Mouse (Mus musculus) gastrocnemius, adult 2 months (tissue): Measurements from ENCODE around the gene Wdr81. TPM values are rescaled to one million over a fixed set of nuclear protein-coding genes. Genes with fewer than 3 reads are reported as not detected.

Experiments
- DNase-seq: peaks from one replicate; pipeline ENCODE4 v3.0.0; 2022
- H3K27ac ChIP-seq: fragments of 200-600 bp; 2 replicates; pipeline ENCODE4 v1.8.1; 2022; ENCODE audit warnings: mild to moderate bottlenecking
- H3K4me3 ChIP-seq: fragments of 200-600 bp; 2 replicates; pipeline ENCODE4 v1.8.1; 2022; ENCODE audit warnings: mild to moderate bottlenecking, moderate library complexity
- CTCF ChIP-seq: fragments of 200-600 bp; IDR thresholded peaks from 2 replicates; pipeline ENCODE4 v1.8.1; 2022; ENCODE audit warnings: antibody characterized with exemption, mild to moderate bottlenecking, moderate library complexity
- intact Hi-C: fragments of 180-260 bp; cut with DNase I; formaldehyde crosslinking; loops from one replicate; pipeline ENCODE4 v1.15.1; 2025
- total RNA-seq, 2 experiments: library from RNA; stranded (reverse); gene quantifications; 2 replicates each; pipeline ENCODE4 v1.2.3; 2021

The Wdr81 gene
- total RNA-seq, 2 experiments from 2014 or later: 4.9 to 6.4 TPM

- Histone ChIP-seq H3K27ac (peak overlapping the region; percentile 75), H3K4me3 (peak overlapping the region; percentile 68)
- DNase-seq: peak; percentile 66
- TF ChIP-seq CTCF: no peak
- intact Hi-C loops: no loop called here
Observed at GRCm38 (mm10) chr11:75421375-75422012, 33.0 kb downstream of the Wdr81 start.

DNA sequence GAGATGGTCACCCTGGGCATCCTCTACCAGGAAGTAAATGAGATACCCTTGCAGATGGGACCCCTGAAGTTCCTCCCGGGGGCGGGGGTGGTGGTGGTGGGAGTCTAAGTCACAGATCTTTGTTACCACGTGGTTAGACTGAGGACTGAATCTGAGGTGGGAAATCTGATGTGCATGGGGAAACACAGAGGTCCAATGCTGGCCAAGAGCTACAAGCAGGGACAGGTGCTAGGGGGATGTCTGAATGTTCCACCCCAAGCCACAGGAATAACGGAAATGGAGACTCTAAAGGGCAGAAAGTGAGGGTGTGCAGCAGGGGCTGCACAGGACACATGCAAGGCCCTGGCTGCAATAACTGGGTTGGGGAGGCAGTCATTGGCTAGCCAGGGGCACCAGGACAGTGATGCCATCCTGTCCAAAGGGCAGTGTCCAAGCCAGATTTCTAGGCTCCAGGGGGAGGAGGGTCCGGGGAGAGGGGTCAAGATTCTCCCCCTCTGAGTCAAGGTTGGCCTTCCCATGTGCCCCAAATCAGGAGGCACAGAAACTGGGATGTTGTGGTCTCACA, 33.6 kb downstream of the Wdr81 start:
- intact Hi-C loops: no loop called here

DNA sequence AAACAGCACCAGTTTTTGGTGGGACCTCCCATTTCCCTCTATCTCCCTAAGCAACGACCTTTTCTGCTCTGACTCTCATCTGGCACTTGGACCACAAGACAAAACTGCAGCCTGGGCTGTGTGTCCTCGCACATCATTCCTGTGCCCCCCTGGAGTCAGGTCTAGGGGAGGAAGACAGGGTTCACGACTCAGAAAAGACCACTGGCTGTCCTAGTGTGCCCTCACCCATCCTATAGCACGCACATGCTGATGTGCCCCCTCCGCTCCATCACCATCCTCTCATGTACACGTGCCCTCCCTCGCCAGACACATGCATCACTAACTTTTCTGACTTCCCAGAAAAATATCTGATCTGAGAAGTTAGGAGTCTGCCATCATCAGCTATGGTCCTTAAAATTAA, 34.5 kb downstream of the Wdr81 start:
- intact Hi-C loops: no loop called here
- TF ChIP-seq CTCF: no peak
- DNase-seq: no peak
- Histone ChIP-seq H3K27ac (peak overlapping the region; percentile 75; the same call in 1 of the 2 replicates), H3K4me3 (peak overlapping the region; percentile 68)

More for the DNA sequence above, 33.6 kb downstream of the Wdr81 start:
- peak overlapping the region; percentile 75 for H3K27ac ChIP-seq
- peak overlapping the region; percentile 68 for H3K4me3 ChIP-seq
- no peak for TF ChIP-seq CTCF
- DNase-seq: no peak

- H3K4me3 ChIP-seq: no peak overlapping the region
- no peak overlapping the region for H3K27ac ChIP-seq
- no peak for TF ChIP-seq CTCF
- intact Hi-C loops: no loop called here
- DNase-seq: no peak
Observed at GRCm38 (mm10) chr11:75415994-75416393, 38.5 kb downstream of the Wdr81 start.

DNA sequence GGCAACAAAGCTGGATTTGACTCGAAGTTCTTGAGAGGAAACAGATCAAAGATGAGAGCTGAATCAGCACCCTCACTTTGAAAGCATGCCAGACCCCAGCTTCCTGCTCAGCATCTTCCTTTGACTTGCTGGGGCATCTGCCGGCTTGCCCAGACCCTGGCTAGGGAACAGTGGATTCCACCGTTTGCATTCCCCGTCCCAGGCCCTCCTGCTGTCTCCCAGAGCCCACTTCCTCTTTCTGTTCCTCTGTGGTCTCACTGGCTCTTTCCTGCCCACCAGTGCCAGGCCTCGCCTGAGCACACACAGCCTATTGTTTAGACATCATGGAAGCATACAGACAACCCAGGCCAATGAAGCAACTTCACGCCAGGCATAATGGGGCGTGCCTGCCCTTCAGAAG, 39.4 kb downstream of the Wdr81 start:
- Histone ChIP-seq H3K4me3 (no peak overlapping the region), H3K27ac (no peak overlapping the region)
- intact Hi-C loops: no loop called here
- TF ChIP-seq CTCF: no peak
- no peak for DNase-seq

DNA sequence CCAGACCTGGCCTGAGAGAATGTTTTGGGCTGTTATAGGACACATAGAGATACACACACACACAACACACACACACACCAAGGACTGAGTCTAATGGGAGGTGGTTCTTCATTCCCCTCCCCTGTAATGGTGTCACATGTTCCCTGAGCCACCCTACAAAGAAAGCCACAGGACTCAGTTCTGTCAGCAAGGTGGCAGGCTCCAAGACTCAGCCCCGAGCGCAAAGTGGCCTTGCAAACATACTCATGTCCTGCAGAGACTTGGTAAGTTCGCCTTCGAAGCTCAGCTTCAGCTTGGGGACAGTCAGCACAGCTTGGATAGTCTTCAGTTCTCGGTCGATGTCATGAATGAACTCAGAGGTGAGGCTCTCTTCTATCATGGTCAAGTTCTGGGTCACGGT, 43.9 kb downstream of the Wdr81 start:
- no peak for TF ChIP-seq CTCF
- intact Hi-C loops: no loop called here
- Histone ChIP-seq H3K4me3 (no peak overlapping the region), H3K27ac (no peak overlapping the region)
- no peak for DNase-seq

GRCm38 (mm10) chr11:75409679-75410575, 44.6 kb downstream of the Wdr81 start:
- DNase-seq: no peak
- H3K4me3 ChIP-seq: no peak overlapping the region
- no peak for TF ChIP-seq CTCF
- intact Hi-C loops: no loop called here
- no peak overlapping the region for H3K27ac ChIP-seq

DNA sequence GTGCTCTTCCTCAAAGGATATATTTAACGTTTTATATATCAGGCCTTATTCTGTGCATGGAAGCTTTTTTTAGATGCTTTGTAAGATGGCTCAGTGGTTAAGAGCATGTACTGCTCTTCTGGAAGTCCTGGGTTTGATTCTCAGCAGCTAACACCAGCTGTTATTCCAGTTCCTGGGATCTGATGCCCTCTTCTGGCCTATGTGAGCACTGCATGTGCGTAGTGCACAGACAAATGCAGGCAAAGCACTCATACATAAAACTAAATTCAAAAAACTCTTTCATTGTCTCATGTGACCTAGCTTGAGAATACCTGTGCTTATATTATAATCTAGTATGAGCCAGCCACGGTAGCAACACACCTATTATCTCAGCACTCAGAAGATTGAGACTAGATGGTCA, 47.7 kb downstream of the Wdr81 start:
- TF ChIP-seq CTCF: peak; percentile 78
- no peak overlapping the region for H3K4me3 ChIP-seq
- no peak for DNase-seq

GRCm38 (mm10) chr11:75406104-75406503, 48.4 kb downstream of the Wdr81 start:
- DNase-seq: no peak
- no peak for TF ChIP-seq CTCF
- Histone ChIP-seq H3K4me3 (no peak overlapping the region), H3K27ac (no peak overlapping the region)
- intact Hi-C loops: no loop called here

More for the DNA sequence above, 47.7 kb downstream of the Wdr81 start:
- intact Hi-C loops: no loop called here
- no peak overlapping the region for H3K27ac ChIP-seq

- intact Hi-C loops: loop anchor here (5.0 kb wide), 1 partner anchor 168 kb away; no protein-coding TSS in a partner anchor
- Histone ChIP-seq H3K4me3 (no peak overlapping the region), H3K27ac (peak overlapping the region; percentile 88)
- no peak for DNase-seq
- no peak for TF ChIP-seq CTCF
Observed at GRCm38 (mm10) chr11:75404801-75405200, 49.7 kb downstream of the Wdr81 start.

DNA sequence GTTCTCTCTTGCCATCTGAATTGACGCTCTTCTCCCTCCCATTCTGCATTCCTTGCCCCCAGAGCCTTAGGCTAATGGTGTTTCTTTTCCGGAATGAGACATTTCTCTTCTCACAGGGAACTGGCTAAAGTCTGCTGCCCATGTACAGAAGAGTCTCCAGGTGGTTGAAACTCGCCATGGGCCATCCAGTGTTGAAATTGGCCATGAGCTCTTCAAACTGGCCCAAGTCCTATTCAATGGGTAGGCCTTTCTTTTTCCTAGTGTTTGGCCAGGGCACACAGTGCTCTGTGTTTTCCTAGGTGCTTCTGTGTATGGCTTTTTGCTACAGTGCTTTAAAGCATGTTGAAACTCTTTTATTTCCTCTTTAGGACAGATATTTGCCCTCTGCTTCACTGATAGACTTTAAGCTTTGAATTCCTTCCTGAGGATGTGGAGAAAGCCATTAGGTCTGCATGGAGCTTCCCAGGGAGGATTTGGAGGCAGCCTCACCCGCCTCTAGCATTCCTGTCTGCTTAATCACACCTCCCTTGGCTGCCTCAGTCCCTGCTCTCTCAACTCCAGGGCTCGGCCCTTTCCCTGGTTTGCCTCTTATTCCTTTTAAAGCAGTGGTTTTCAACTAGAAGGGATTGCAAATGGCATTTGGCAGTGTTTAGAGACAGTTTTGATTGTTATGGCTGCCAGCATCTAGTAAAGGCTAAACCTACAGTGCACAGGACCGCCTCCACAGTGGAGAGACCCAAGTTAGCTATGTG, 51.0 kb downstream of the Wdr81 start:
- peak overlapping the region; percentile 88 for H3K27ac ChIP-seq

GRCm38 (mm10) chr11:75402271-75402690, 52.2 kb downstream of the Wdr81 start:
- Histone ChIP-seq H3K4me3 (peak overlapping the region; percentile 42), H3K27ac (peak overlapping the region; percentile 88)
- TF ChIP-seq CTCF: peak; percentile 78
- intact Hi-C loops: loop anchor here (1.0 to 5.0 kb wide), 3 partner anchors 57 to 170 kb away; partner anchors contain the start of gene Rilp
- peak; percentile 53 for DNase-seq

More for the DNA sequence above, 51.0 kb downstream of the Wdr81 start:
- no peak overlapping the region for H3K4me3 ChIP-seq
- intact Hi-C loops: loop anchor here (2.0 to 5.0 kb wide), 2 partner anchors 55 to 169 kb away; no protein-coding TSS in a partner anchor
- peak; percentile 71 for DNase-seq
- TF ChIP-seq CTCF: no peak
